Mouse (Mus musculus) neural tube, embryonic 15.5 days (tissue): ENCODE results near the gene Tmem170b. TPM values are rescaled to one million over a fixed set of nuclear protein-coding genes. Genes with fewer than 3 reads are reported as not detected.

Source experiments
- ATAC-seq: fragments of 200-750 bp; cut with Nextera tagmentation; 2 replicates; pipeline ENCODE4 v1.8.0; 2017; ENCODE audit warnings: mild to moderate bottlenecking, moderate TSS enrichment, moderate library complexity; ENCODE audit not compliant: low FRiP score
- H3K27ac ChIP-seq: fragments of 300-500 bp; sonication (generic); replicated peaks from 2 replicates; pipeline ENCODE4 v1.5.1; 2015; ENCODE audit warnings: mild to moderate bottlenecking, inconsistent platforms
- H3K27me3 ChIP-seq: fragments of 300-500 bp; sonication (generic); replicated peaks from 2 replicates; pipeline ENCODE4 v1.6.1; 2015; ENCODE audit warnings: inconsistent platforms
- H3K36me3 ChIP-seq: fragments of 300-500 bp; sonication (generic); 2 replicates; pipeline ENCODE4 v1.6.1; 2015; ENCODE audit warnings: inconsistent platforms
- H3K4me1 ChIP-seq: fragments of 300-500 bp; sonication (generic); 2 replicates; pipeline ENCODE4 v1.6.1; 2015; ENCODE audit warnings: inconsistent platforms
- H3K4me2 ChIP-seq: fragments of 300-500 bp; sonication (generic); 2 replicates; pipeline ENCODE4 v1.6.1; 2015; ENCODE audit warnings: inconsistent platforms, mild to moderate bottlenecking, moderate library complexity
- H3K4me3 ChIP-seq: fragments of 300-500 bp; sonication (generic); replicated peaks from 2 replicates; pipeline ENCODE4 v1.5.1; 2015; ENCODE audit warnings: mild to moderate bottlenecking, inconsistent platforms
- H3K9ac ChIP-seq: fragments of 300-500 bp; sonication (generic); replicated peaks from 2 replicates; pipeline ENCODE4 v1.6.1; 2015; ENCODE audit warnings: mild to moderate bottlenecking, inconsistent platforms
- H3K9me3 ChIP-seq: fragments of 300-500 bp; sonication (generic); replicated peaks from 2 replicates; pipeline ENCODE4 v1.6.1; 2016; ENCODE audit warnings: inconsistent platforms
- WGBS: fragments of 180-500 bp; shearing (Covaris S2); methylation state at CpG from one replicate; pipeline ENCODE4 v1.1.7; 2015; ENCODE audit warnings: mixed read lengths; 5-methylcytosine and 5-hydroxymethylcytosine counted together
- polyA plus RNA-seq: library from polyadenylated mRNA; unstranded; fragments of >200 nt; fragmentation: Nextera tagmentation; extraction: Ambion mirVana; gene quantifications from 2 replicates; pipeline ENCODE4 v1.2.1, GENCODE M21; 2015

Gene Tmem170b
- 34.1 and 38.0 TPM in 2 replicates for polyA plus RNA-seq

DNA sequence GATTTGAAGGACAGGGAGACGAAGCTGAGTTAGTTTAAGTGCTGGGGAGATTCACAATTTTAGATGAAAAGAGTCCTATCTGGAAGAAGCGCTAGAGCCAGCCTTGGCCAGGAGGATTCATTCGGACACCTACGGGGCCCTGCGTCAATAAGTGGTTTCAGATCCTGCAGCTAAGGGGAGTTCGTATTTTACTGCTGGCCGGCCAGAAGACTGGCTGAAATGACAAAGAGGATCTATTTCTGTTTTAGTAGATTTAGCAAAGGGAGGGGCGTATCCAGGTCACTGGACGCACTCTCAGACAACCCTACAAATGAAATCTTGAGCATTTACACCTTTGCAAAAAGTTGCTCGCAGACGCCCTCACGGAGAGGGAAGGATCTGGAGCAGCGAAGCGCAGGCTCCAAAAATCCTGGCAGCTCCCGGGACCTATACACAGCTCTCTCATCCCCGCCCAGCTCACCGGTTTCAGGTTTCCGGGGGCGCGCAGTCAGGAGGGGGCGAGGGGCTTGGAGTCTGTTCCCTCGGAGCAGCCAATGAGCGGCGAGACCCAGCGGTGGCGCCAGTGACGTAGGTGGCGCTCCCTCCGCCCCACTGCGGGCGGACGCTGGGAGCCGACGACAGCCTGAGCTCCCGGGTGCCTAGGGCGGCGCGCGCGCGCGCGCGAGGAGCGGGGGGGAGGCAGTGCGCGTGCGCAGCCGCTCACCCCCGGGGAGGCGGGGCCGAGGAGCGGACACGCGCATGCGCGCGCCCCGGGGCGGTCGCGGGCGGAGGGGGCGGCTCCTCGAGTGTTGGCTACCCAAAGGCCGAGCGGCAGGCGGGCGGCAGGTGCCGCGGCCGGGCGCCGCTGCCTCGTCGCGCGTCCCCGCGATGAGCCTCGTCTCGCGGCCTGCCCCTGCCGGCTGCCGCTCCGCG, at the start of gene Tmem170b:
TSS of gene Tmem170b (plus strand) at position 809 of the 912 bp plus-strand sequence.
- H3K27ac ChIP-seq = peak within 1 kb of the TSS; percentile 92
- H3K9me3 ChIP-seq = no peaks in the 10 kb centered on the region
- peak; percentile 98 for ATAC-seq
- no peaks in the 10 kb centered on the region for H3K27me3 ChIP-seq
- H3K4me1 ChIP-seq = peaks cover 27% of the 10 kb centered on the region
- peak within 1 kb of the TSS; percentile 84 for H3K4me3 ChIP-seq
- H3K36me3 ChIP-seq = no peaks in the 10 kb centered on the region
- H3K4me2 ChIP-seq = peak within 1 kb of the TSS; percentile 64
- 1% methylated on average over 37 of the region's 87 CpGs for WGBS
- peak within 1 kb of the TSS; percentile 98 for H3K9ac ChIP-seq

DNA sequence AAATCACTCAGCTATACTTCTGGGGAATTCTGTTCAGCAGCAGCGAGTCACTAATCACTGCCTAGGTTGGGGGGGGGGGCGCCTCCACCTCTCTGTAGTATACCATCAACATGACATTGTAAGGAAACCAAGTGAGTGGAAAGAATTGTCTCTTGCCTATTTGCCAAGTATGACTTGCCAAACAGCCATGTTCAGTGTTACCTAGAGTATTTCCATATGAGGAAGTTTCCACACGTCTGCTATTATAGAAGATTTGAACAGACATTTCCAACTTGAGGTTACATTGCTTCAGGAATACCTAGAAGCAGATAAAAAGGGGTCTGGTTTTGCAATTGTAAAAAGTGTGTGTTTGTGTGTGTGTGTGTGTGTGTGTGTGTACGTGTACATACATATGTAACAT, 44.7 kb upstream of the Tmem170b start:
- H3K4me2 ChIP-seq = no peak overlapping the region
- no peak overlapping the region for H3K27ac ChIP-seq
- WGBS = 82% methylated on average over 4 of the region's 4 CpGs
- H3K4me1 ChIP-seq = no peaks in the 10 kb centered on the region
- no peak for ATAC-seq
- H3K27me3 ChIP-seq = no peaks in the 10 kb centered on the region
- no peak overlapping the region for H3K9ac ChIP-seq
- H3K9me3 ChIP-seq = no peaks in the 10 kb centered on the region
- H3K4me3 ChIP-seq = no peak overlapping the region
- H3K36me3 ChIP-seq = no peaks in the 10 kb centered on the region

GRCm38 (mm10) chr13:41568421-41568820, 37.3 kb upstream of the Tmem170b start:
- H3K27ac ChIP-seq = no peak overlapping the region
- no peak for ATAC-seq
- no peak overlapping the region for H3K4me3 ChIP-seq
- H3K4me2 ChIP-seq = no peak overlapping the region
- no peaks in the 10 kb centered on the region for H3K27me3 ChIP-seq
- H3K9me3 ChIP-seq = no peaks in the 10 kb centered on the region
- no peak overlapping the region for H3K9ac ChIP-seq
- no peaks in the 10 kb centered on the region for H3K36me3 ChIP-seq
- 88% methylated on average over 3 of the region's 3 CpGs for WGBS
- H3K4me1 ChIP-seq = peaks cover 7% of the 10 kb centered on the region

DNA sequence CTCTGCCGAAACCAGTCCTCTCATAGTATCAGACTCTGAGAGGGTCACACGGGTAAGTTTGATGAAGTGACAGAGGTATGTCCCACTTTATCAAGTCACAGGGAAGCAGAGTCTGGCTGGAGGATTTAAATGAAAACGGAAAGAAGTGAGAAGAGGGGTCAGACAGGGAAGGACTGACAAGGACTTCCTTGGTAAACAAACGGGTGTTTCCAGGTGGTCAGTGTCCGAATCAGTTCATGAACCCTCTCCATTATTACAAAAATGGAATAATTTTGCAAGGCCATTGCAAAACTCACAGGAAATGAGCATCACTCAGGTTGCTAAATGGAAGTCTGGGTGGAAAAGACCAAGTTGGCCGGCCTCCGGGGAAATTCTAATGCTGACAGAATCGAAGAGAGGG, 36.8 kb upstream of the Tmem170b start:
- H3K27ac ChIP-seq = no peak overlapping the region
- no peak overlapping the region for H3K9ac ChIP-seq
- WGBS = 93% methylated on average over 8 of the region's 8 CpGs
- H3K9me3 ChIP-seq = no peaks in the 10 kb centered on the region
- no peak overlapping the region for H3K4me3 ChIP-seq
- no peaks in the 10 kb centered on the region for H3K27me3 ChIP-seq
- H3K4me1 ChIP-seq = peaks cover 7% of the 10 kb centered on the region
- ATAC-seq = no peak
- H3K4me2 ChIP-seq = no peak overlapping the region
- no peaks in the 10 kb centered on the region for H3K36me3 ChIP-seq

- peaks cover 7% of the 10 kb centered on the region for H3K4me1 ChIP-seq
- no peak overlapping the region for H3K4me3 ChIP-seq
- no peaks in the 10 kb centered on the region for H3K27me3 ChIP-seq
- no peaks in the 10 kb centered on the region for H3K36me3 ChIP-seq
- H3K4me2 ChIP-seq = no peak overlapping the region
- WGBS = 85% methylated on average over 3 of the region's 3 CpGs
- no peak overlapping the region for H3K9ac ChIP-seq
- no peak overlapping the region for H3K27ac ChIP-seq
- no peaks in the 10 kb centered on the region for H3K9me3 ChIP-seq
- ATAC-seq = no peak
These were observed 35.9 kb upstream of the Tmem170b start for GRCm38 (mm10) chr13:41569776-41570175.

GRCm38 (mm10) chr13:41571368-41572350, 34.0 kb upstream of the Tmem170b start:
- H3K4me2 ChIP-seq = peak overlapping the region; percentile 44
- no peaks in the 10 kb centered on the region for H3K36me3 ChIP-seq
- no peak overlapping the region for H3K9ac ChIP-seq
- 0 out of 2 replicates have a peak overlapping the region, but pooled peaks have one; percentile 58 for H3K27ac ChIP-seq
- ATAC-seq = peak; percentile 69
- H3K9me3 ChIP-seq = no peaks in the 10 kb centered on the region
- H3K4me3 ChIP-seq = no peak overlapping the region
- H3K4me1 ChIP-seq = peaks cover 7% of the 10 kb centered on the region
- H3K27me3 ChIP-seq = no peaks in the 10 kb centered on the region
- WGBS = 14% methylated on average over 13 of the region's 13 CpGs

DNA sequence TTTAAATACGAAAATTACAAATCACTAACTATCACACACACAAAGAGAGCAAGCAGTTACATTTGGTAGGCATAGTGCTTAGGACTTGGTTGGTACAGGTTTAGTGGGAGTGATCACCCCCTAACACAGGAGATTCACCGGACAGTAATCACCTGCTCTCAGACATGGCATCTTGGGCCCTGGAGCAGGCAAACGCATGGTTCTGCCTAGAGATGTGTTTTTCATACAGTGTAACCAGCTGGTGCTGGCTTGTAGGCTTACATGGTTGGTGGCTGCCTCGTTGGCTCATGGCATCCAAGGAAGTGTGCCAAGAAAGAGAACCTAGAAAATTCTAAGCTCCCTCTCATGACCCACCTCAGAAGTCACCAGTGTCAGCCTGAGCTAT, 33.4 kb upstream of the Tmem170b start:
- Histone ChIP-seq H3K4me3 (no peak overlapping the region), H3K9ac (no peak overlapping the region), H3K4me2 (no peak overlapping the region), H3K4me1 (peaks cover 7% of the 10 kb centered on the region), H3K27ac (no peak overlapping the region), H3K27me3 (no peaks in the 10 kb centered on the region), H3K36me3 (no peaks in the 10 kb centered on the region), H3K9me3 (no peaks in the 10 kb centered on the region)
- 44% methylated on average over 4 of the region's 4 CpGs for WGBS
- peak; percentile 47; the same call in 1 of the 2 replicates for ATAC-seq

DNA sequence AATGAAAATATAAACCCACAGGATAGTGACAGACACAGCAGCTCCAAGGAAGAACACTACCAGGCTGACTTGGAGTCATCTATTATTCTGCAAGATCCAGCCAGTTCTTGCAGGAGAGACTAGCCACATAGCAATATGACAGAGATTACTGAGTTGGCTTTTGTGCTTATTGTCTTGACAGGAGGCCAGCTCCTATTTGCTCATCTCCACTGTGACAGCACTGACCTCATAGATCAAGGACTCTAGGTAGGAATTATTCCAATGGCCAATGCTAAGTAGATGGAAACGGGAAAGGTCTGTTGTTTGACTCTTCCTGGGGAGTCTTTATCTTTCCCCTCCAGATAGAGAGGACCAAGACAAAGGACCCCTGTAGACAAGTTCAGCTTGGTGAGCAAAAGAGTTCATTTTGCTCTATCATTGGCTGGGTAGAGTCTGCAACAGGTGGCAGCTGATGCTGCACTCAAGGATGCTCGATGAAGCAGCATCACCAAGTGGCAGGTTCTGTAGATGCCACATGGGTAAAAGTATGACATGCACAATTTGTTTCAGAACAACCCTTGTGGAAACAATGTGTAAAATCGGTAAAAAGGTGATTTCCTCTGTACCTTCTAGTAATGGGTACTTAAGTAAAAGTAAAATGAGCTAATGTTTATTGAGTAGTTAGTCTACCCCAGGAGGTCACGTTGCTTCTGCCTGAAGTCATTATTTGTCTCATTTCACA, 32.4 kb upstream of the Tmem170b start:
- H3K4me1 ChIP-seq = peaks cover 7% of the 10 kb centered on the region
- no peak overlapping the region for H3K4me2 ChIP-seq
- WGBS = 39% methylated on average over 4 of the region's 4 CpGs
- ATAC-seq = no peak
- H3K4me3 ChIP-seq = no peak overlapping the region
- no peak overlapping the region for H3K27ac ChIP-seq
- H3K9ac ChIP-seq = no peak overlapping the region
- no peaks in the 10 kb centered on the region for H3K9me3 ChIP-seq
- no peaks in the 10 kb centered on the region for H3K27me3 ChIP-seq
- H3K36me3 ChIP-seq = no peaks in the 10 kb centered on the region

DNA sequence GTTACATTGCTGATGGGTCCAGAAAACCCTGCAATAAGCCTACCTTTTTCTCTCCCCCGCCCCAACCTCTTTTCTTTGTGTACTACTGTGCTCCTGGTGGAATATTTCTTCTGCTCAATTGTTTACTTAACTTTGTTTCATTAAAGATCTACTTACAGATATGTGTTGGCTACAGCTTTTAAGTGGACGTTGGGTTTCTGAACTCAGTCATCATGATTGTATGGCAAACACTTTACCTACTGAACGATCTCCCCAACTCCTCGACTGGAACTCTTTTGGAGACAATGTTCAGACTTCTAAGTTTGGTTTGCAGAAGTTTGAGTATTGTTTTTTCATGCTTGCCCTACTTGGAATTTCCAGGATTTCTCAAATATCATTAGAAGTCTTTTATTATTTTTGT, 24.6 kb upstream of the Tmem170b start:
- H3K27ac ChIP-seq = no peak overlapping the region
- no peaks in the 10 kb centered on the region for H3K27me3 ChIP-seq
- H3K4me1 ChIP-seq = no peaks in the 10 kb centered on the region
- no peaks in the 10 kb centered on the region for H3K36me3 ChIP-seq
- H3K4me2 ChIP-seq = no peak overlapping the region
- no peak for ATAC-seq
- H3K4me3 ChIP-seq = no peak overlapping the region
- WGBS = 85% methylated on average over 4 of the region's 4 CpGs
- no peaks in the 10 kb centered on the region for H3K9me3 ChIP-seq
- no peak overlapping the region for H3K9ac ChIP-seq

DNA sequence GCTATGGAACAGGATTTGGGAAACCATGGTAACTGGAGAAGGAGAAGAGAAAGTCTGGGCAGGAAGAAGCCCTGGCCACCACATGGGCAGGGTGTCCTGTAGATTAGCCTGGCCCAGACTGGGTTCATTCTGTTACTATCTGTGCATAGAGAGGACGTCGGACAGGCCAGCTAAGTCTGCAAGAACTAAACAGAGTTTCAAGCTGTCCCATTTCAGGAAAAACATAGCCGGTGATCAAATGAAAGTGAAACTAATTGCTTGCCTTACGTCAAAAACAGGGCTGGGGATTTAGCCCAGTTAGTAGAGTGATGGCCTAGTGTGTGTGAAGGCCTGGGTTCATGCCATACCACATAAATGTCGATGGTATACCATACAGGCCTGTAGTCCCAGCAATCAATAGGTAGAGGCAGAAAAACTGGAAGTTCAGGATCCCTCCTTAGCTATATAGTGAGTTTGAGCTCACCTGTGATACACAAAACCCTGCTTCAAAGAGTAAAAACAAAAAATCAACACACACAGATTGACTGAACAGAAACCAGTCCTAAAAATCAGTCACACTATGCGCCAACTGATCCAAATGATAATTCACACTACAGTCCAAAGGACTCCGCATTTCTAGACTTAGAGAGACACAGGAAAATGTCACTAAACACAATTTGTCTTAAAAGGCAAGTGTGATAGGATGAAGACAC, 21.9 kb upstream of the Tmem170b start:
- Histone ChIP-seq H3K4me1 (no peaks in the 10 kb centered on the region), H3K9ac (no peak overlapping the region), H3K36me3 (no peaks in the 10 kb centered on the region), H3K4me2 (no peak overlapping the region), H3K4me3 (no peak overlapping the region), H3K27me3 (no peaks in the 10 kb centered on the region), H3K27ac (no peak overlapping the region), H3K9me3 (no peaks in the 10 kb centered on the region)
- ATAC-seq = no peak
- WGBS = 83% methylated on average over 7 of the region's 7 CpGs

- no peaks in the 10 kb centered on the region for H3K4me1 ChIP-seq
- no peak for ATAC-seq
- no peak overlapping the region for H3K4me3 ChIP-seq
- no peaks in the 10 kb centered on the region for H3K9me3 ChIP-seq
- no peak overlapping the region for H3K4me2 ChIP-seq
- H3K27me3 ChIP-seq = no peaks in the 10 kb centered on the region
- no peak overlapping the region for H3K27ac ChIP-seq
- WGBS = 90% methylated on average over 3 of the region's 3 CpGs
- H3K36me3 ChIP-seq = no peaks in the 10 kb centered on the region
- no peak overlapping the region for H3K9ac ChIP-seq
These were observed 21.4 kb upstream of the Tmem170b start for GRCm38 (mm10) chr13:41584358-41584680.
